Mouse (Mus musculus): ENCODE measurements at regions not wholly inside any gene's neighbourhood (a gene's known extent, or its start where the extent isn't known, plus 50 kb on each side); places are given as distances from the start of the nearest gene placed in this dataset.

- no peaks in the 10 kb centered on the region for H3K27me3 ChIP-seq (replicated peaks; ENCODE audit: control insufficient read depth, insufficient read depth, low read length)
- DNase-seq (ENCODE audit: low spot score) (no peak), ATAC-seq (no peak)
- H3K36me3 ChIP-seq (ENCODE audit: control insufficient read depth, insufficient read depth, low read length): no peaks in the 10 kb centered on the region
- H3K9ac ChIP-seq (ENCODE audit: low read length): no peak overlapping the region
- H3K4me1 ChIP-seq (ENCODE audit: control insufficient read depth, insufficient read depth, low read length): no peaks in the 10 kb centered on the region
- no peak overlapping the region for H3K4me2 ChIP-seq (ENCODE audit: low read length)
- no peak overlapping the region for H3K27ac ChIP-seq (ENCODE audit: low read depth, low read length)
- 79% methylated on average over 4 of the region's 4 CpGs for WGBS
- H3K4me3 ChIP-seq (ENCODE audit: low read depth, low read length): no peak overlapping the region
- no peaks in the 10 kb centered on the region for H3K9me3 ChIP-seq (replicated peaks; ENCODE audit: control insufficient read depth, low read length)
Measured at GRCm38 (mm10) chr16:89648651-89649050, 77.7 kb upstream of the Krtap11-1 start.

GRCm38 (mm10) chr16:89633917-89634601, 63.1 kb upstream of the Krtap11-1 start:
- Histone ChIP-seq H3K4me2 (ENCODE audit: low read length) (no peak overlapping the region), H3K4me3 (ENCODE audit: low read depth, low read length) (no peak overlapping the region), H3K27me3 (replicated peaks; ENCODE audit: control insufficient read depth, insufficient read depth, low read length) (no peaks in the 10 kb centered on the region), H3K27ac (ENCODE audit: low read depth, low read length) (no peak overlapping the region), H3K4me1 (ENCODE audit: control insufficient read depth, insufficient read depth, low read length) (no peaks in the 10 kb centered on the region), H3K36me3 (ENCODE audit: control insufficient read depth, insufficient read depth, low read length) (no peaks in the 10 kb centered on the region), H3K9me3 (replicated peaks; ENCODE audit: control insufficient read depth, low read length) (no peaks in the 10 kb centered on the region), H3K9ac (ENCODE audit: low read length) (no peak overlapping the region)
- WGBS: 53% methylated on average over 9 of the region's 9 CpGs
- DNase-seq (ENCODE audit: low spot score) (no peak), ATAC-seq (no peak)

GRCm38 (mm10) chr16:89632114-89632622, 61.2 kb upstream of the Krtap11-1 start:
- Histone ChIP-seq H3K4me2 (ENCODE audit: low read length) (no peak overlapping the region), H3K9me3 (replicated peaks; ENCODE audit: control insufficient read depth, low read length) (no peaks in the 10 kb centered on the region), H3K4me3 (ENCODE audit: low read depth, low read length) (no peak overlapping the region), H3K27ac (ENCODE audit: low read depth, low read length) (no peak overlapping the region), H3K36me3 (ENCODE audit: control insufficient read depth, insufficient read depth, low read length) (no peaks in the 10 kb centered on the region), H3K4me1 (ENCODE audit: control insufficient read depth, insufficient read depth, low read length) (no peaks in the 10 kb centered on the region), H3K27me3 (replicated peaks; ENCODE audit: control insufficient read depth, insufficient read depth, low read length) (no peaks in the 10 kb centered on the region), H3K9ac (ENCODE audit: low read length) (no peak overlapping the region)
- ATAC-seq: no peak
- DNase-seq (ENCODE audit: low spot score): no peak
- 44% methylated on average over 6 of the region's 6 CpGs for WGBS

GRCm38 (mm10) chr16:89631396-89632113, 60.6 kb upstream of the Krtap11-1 start:
- Histone ChIP-seq H3K9me3 (replicated peaks; ENCODE audit: control insufficient read depth, low read length) (no peaks in the 10 kb centered on the region), H3K27ac (ENCODE audit: low read depth, low read length) (no peak overlapping the region), H3K4me3 (ENCODE audit: low read depth, low read length) (no peak overlapping the region), H3K27me3 (replicated peaks; ENCODE audit: control insufficient read depth, insufficient read depth, low read length) (no peaks in the 10 kb centered on the region), H3K9ac (ENCODE audit: low read length) (no peak overlapping the region), H3K4me2 (ENCODE audit: low read length) (no peak overlapping the region), H3K36me3 (ENCODE audit: control insufficient read depth, insufficient read depth, low read length) (no peaks in the 10 kb centered on the region), H3K4me1 (ENCODE audit: control insufficient read depth, insufficient read depth, low read length) (no peaks in the 10 kb centered on the region)
- 92% methylated on average over 9 of the region's 9 CpGs for WGBS
- ATAC-seq: no peak
- DNase-seq (ENCODE audit: low spot score): no peak

GRCm38 (mm10) chr16:89625710-89626109, 54.7 kb upstream of the Krtap11-1 start:
- Histone ChIP-seq H3K27ac (ENCODE audit: low read depth, low read length) (no peak overlapping the region), H3K4me2 (ENCODE audit: low read length) (no peak overlapping the region), H3K9ac (ENCODE audit: low read length) (no peak overlapping the region), H3K27me3 (replicated peaks; ENCODE audit: control insufficient read depth, insufficient read depth, low read length) (no peaks in the 10 kb centered on the region), H3K36me3 (ENCODE audit: control insufficient read depth, insufficient read depth, low read length) (no peaks in the 10 kb centered on the region), H3K4me3 (ENCODE audit: low read depth, low read length) (no peak overlapping the region), H3K9me3 (replicated peaks; ENCODE audit: control insufficient read depth, low read length) (no peaks in the 10 kb centered on the region), H3K4me1 (ENCODE audit: control insufficient read depth, insufficient read depth, low read length) (no peaks in the 10 kb centered on the region)
- 96% methylated on average over 12 of the region's 12 CpGs for WGBS
- ATAC-seq (no peak), DNase-seq (ENCODE audit: low spot score) (no peak)

GRCm38 (mm10) chr16:89625253-89625652, 54.3 kb upstream of the Krtap11-1 start:
- Histone ChIP-seq H3K4me2 (ENCODE audit: low read length) (no peak overlapping the region), H3K4me3 (ENCODE audit: low read depth, low read length) (no peak overlapping the region), H3K9ac (ENCODE audit: low read length) (no peak overlapping the region), H3K9me3 (replicated peaks; ENCODE audit: control insufficient read depth, low read length) (no peaks in the 10 kb centered on the region), H3K36me3 (ENCODE audit: control insufficient read depth, insufficient read depth, low read length) (no peaks in the 10 kb centered on the region), H3K27ac (ENCODE audit: low read depth, low read length) (no peak overlapping the region), H3K27me3 (replicated peaks; ENCODE audit: control insufficient read depth, insufficient read depth, low read length) (no peaks in the 10 kb centered on the region), H3K4me1 (ENCODE audit: control insufficient read depth, insufficient read depth, low read length) (no peaks in the 10 kb centered on the region)
- 92% methylated on average over 12 of the region's 12 CpGs for WGBS
- DNase-seq (ENCODE audit: low spot score): no peak
- no peak for ATAC-seq
